Mouse (Mus musculus) ES-Bruce4 (cell line): ENCODE measurements at regions not wholly inside any gene's neighbourhood (a gene's known extent, or its start where the extent isn't known, plus 50 kb on each side); places are given as distances from the start of the nearest gene placed in this dataset.

Source experiments
- EP300 ChIP-seq: IDR thresholded peaks from 2 replicates; pipeline ENCODE4 v1.6.1; 2011; ENCODE audit warnings: low read depth, low read length; ENCODE audit not compliant: insufficient read depth
- POLR2A ChIP-seq: IDR thresholded peaks from one replicate; pipeline ENCODE4 v1.8.1; 2011; ENCODE audit warnings: low read length; ENCODE audit not compliant: insufficient read depth

- TF ChIP-seq EP300 (no peak), POLR2A (no peak)
Observed at GRCm38 (mm10) chr8:91930520-91930919, 128.7 kb upstream of the Irx3 start.
